Mouse (Mus musculus) heart, adult 2 months (tissue): ENCODE measurements around the gene Dctd. TPM values are rescaled to one million over a fixed set of nuclear protein-coding genes. Genes with fewer than 3 reads are reported as not detected.

Experiments used
- DNase-seq, 2 experiments: peaks; one replicate each; pipeline ENCODE4 v3.0.0; 2021
- H3K27ac ChIP-seq: fragments of 200-600 bp; 2 replicates; pipeline ENCODE4 v1.8.1; 2022
- H3K27me3 ChIP-seq: fragments of 200-500 bp; 2 replicates; pipeline ENCODE4 v1.6.1; 2012; ENCODE audit warnings: mild to moderate bottlenecking, low read length, inconsistent platforms, mixed read lengths; ENCODE audit not compliant: control insufficient read depth, insufficient read depth
- H3K36me3 ChIP-seq: fragments of 200-500 bp; 2 replicates; pipeline ENCODE4 v1.6.1; 2012; ENCODE audit warnings: low read length, inconsistent platforms; ENCODE audit not compliant: control insufficient read depth, insufficient read depth
- H3K4me1 ChIP-seq: fragments of 200-500 bp; 2 replicates; pipeline ENCODE4 v1.6.1; 2011; ENCODE audit warnings: low read length; ENCODE audit not compliant: control insufficient read depth, insufficient read depth
- H3K4me3 ChIP-seq: fragments of 200-600 bp; 2 replicates; pipeline ENCODE4 v1.8.1; 2022
- H3K79me2 ChIP-seq: fragments of 200-500 bp; replicated peaks from 2 replicates; pipeline ENCODE4 v1.6.1; 2012; ENCODE audit warnings: mild to moderate bottlenecking, inconsistent platforms, low read length, moderate library complexity, mixed read lengths; ENCODE audit not compliant: control insufficient read depth, insufficient read depth
- H3K9ac ChIP-seq: fragments of 200-500 bp; 2 replicates; pipeline ENCODE4 v1.6.1; 2012; ENCODE audit warnings: low read depth, mild to moderate bottlenecking, control low read depth, inconsistent platforms, low read length, mixed read lengths
- CTCF ChIP-seq: fragments of 200-600 bp; IDR thresholded peaks from 2 replicates; pipeline ENCODE4 v1.8.1; 2022; ENCODE audit warnings: antibody characterized with exemption, mild to moderate bottlenecking, moderate library complexity
- EP300 ChIP-seq: fragments of 200-500 bp; IDR thresholded peaks from 2 replicates; pipeline ENCODE4 v1.6.1; 2011; ENCODE audit warnings: low read depth, low read length, control low read depth; ENCODE audit not compliant: insufficient read depth
- POLR2A ChIP-seq: fragments of 200-500 bp; IDR thresholded peaks from 2 replicates; pipeline ENCODE4 v1.6.1; 2011; ENCODE audit warnings: mild to moderate bottlenecking, low read depth, low read length, control low read depth; ENCODE audit not compliant: insufficient read depth
- WGBS: fragments of 180-500 bp; shearing (Covaris S2); methylation state at CpG from one replicate; pipeline ENCODE4 v1.1.7; 2018; 5-methylcytosine and 5-hydroxymethylcytosine counted together
- intact Hi-C: fragments of 180-260 bp; cut with DNase I; formaldehyde crosslinking; loops from one replicate; pipeline ENCODE4 v1.15.1; 2025
- polyA plus RNA-seq: library from polyadenylated mRNA; depleted of rRNA; stranded (reverse); fragments of >200 nt; gene quantifications from 2 replicates; pipeline ENCODE4 v1.2.3, GENCODE M21; 2012
- total RNA-seq, 2 experiments: library from RNA; stranded (reverse); gene quantifications; 2 replicates each; pipeline ENCODE4 v1.2.3; 2021

The Dctd gene
- total and polyA plus RNA-seq, 3 experiments: 0.63 to 1.6 (median 0.84) TPM

GRCm38 (mm10) chr8:48133321-48133720, 34.4 kb downstream of the Dctd start:
- no peaks in the 10 kb centered on the region for H3K4me1 ChIP-seq
- no peaks in the 10 kb centered on the region for H3K36me3 ChIP-seq
- H3K27me3 ChIP-seq: no peaks in the 10 kb centered on the region
- H3K79me2 ChIP-seq: no peaks in the 10 kb centered on the region
- no peak overlapping the region for H3K27ac ChIP-seq
- no peak overlapping the region for H3K9ac ChIP-seq
- no peak overlapping the region for H3K4me3 ChIP-seq
- WGBS: 85% methylated on average over 5 of the region's 5 CpGs
- intact Hi-C loops: no loop called here
- no peak for DNase-seq
- no peak for TF ChIP-seq EP300
- TF ChIP-seq POLR2A: no peak
- TF ChIP-seq CTCF: no peak

- Histone ChIP-seq H3K36me3 (no peaks in the 10 kb centered on the region), H3K79me2 (no peaks in the 10 kb centered on the region), H3K27ac (no peak overlapping the region), H3K4me3 (no peak overlapping the region), H3K4me1 (no peaks in the 10 kb centered on the region), H3K27me3 (no peaks in the 10 kb centered on the region), H3K9ac (no peak overlapping the region)
- no peak for DNase-seq
- WGBS: 88% methylated on average over 30 of the region's 30 CpGs
- TF ChIP-seq CTCF (no peak), EP300 (no peak), POLR2A (no peak)
- intact Hi-C loops: no loop called here
Observed at GRCm38 (mm10) chr8:48136804-48137650, 38.1 kb downstream of the Dctd start.

GRCm38 (mm10) chr8:48137651-48137937, 38.7 kb downstream of the Dctd start:
- Histone ChIP-seq H3K4me1 (no peaks in the 10 kb centered on the region), H3K27me3 (no peaks in the 10 kb centered on the region), H3K9ac (no peak overlapping the region), H3K27ac (no peak overlapping the region), H3K4me3 (no peak overlapping the region), H3K36me3 (no peaks in the 10 kb centered on the region), H3K79me2 (no peaks in the 10 kb centered on the region)
- 90% methylated on average over 3 of the region's 3 CpGs for WGBS
- no peak for DNase-seq
- TF ChIP-seq POLR2A: no peak
- TF ChIP-seq EP300: no peak
- no peak for TF ChIP-seq CTCF
- intact Hi-C loops: no loop called here

- H3K9ac ChIP-seq: no peak overlapping the region
- H3K27ac ChIP-seq: no peak overlapping the region
- 93% methylated on average over 5 of the region's 5 CpGs for WGBS
- intact Hi-C loops: no loop called here
- DNase-seq: no peak
- no peak for TF ChIP-seq POLR2A
- no peaks in the 10 kb centered on the region for H3K4me1 ChIP-seq
- H3K79me2 ChIP-seq: no peaks in the 10 kb centered on the region
- no peak overlapping the region for H3K4me3 ChIP-seq
- H3K27me3 ChIP-seq: no peaks in the 10 kb centered on the region
- H3K36me3 ChIP-seq: no peaks in the 10 kb centered on the region
Observed at GRCm38 (mm10) chr8:48141023-48141422, 42.1 kb downstream of the Dctd start.

- no peak overlapping the region for H3K27ac ChIP-seq
- 74% methylated on average over 5 of the region's 5 CpGs for WGBS
- H3K4me1 ChIP-seq: no peaks in the 10 kb centered on the region
- no peak overlapping the region for H3K4me3 ChIP-seq
- H3K9ac ChIP-seq: no peak overlapping the region
- intact Hi-C loops: no loop called here
- H3K79me2 ChIP-seq: no peaks in the 10 kb centered on the region
- H3K27me3 ChIP-seq: no peaks in the 10 kb centered on the region
- H3K36me3 ChIP-seq: no peaks in the 10 kb centered on the region
- DNase-seq: no peak
- TF ChIP-seq POLR2A: no peak
- no peak for TF ChIP-seq EP300
- TF ChIP-seq CTCF: no peak
Observed at GRCm38 (mm10) chr8:48145766-48146165, 46.9 kb downstream of the Dctd start.

GRCm38 (mm10) chr8:48146449-48146848, 47.6 kb downstream of the Dctd start:
- Histone ChIP-seq H3K27ac (no peak overlapping the region), H3K79me2 (no peaks in the 10 kb centered on the region), H3K36me3 (no peaks in the 10 kb centered on the region), H3K4me1 (no peaks in the 10 kb centered on the region), H3K9ac (no peak overlapping the region), H3K27me3 (no peaks in the 10 kb centered on the region), H3K4me3 (no peak overlapping the region)
- intact Hi-C loops: no loop called here
- TF ChIP-seq EP300: no peak
- no peak for TF ChIP-seq POLR2A
- no peak for TF ChIP-seq CTCF
- no peak for DNase-seq
- 87% methylated on average over 10 of the region's 10 CpGs for WGBS
